8 mouse cellular contexts compared by ENCODE assay signal in genomic region chr5:67797006-67797958, GRCm38 (mm10). TPM values are rescaled to one million over a fixed set of nuclear protein-coding genes. Genes with fewer than 3 reads are reported as not detected.
A peak's percentile ranks its signal among the peaks of the same experiment; 100 is the strongest.
DNase-seq lines count a peak whose midpoint lies in the region; ATAC-seq and TF ChIP-seq lines count a peak whose summit lies in the region.

No protein-coding gene starts in this region.

- no peak for TF ChIP-seq EP300 in stomach, postnatal 0 days (optimal IDR thresholded peaks at IDR 0.05)

- peak; percentile 57 for DNase-seq in cerebellum, adult 18-20 months
- peak; percentile 46 to 54 for DNase-seq in right cerebral cortex, postnatal 10 days (ENCODE audit: low spot score in 2 of 2)
- DNase-seq in right cerebral cortex, postnatal 4 days, result no peak
- peak; percentile 71 to 73 for DNase-seq in kidney, postnatal 25 days
- peak; percentile 39 for DNase-seq in stomach, postnatal 0 days (ENCODE audit: low spot score)
- no peak for DNase-seq in natural killer cell, adult 2 months (ENCODE audit: low spot score in 2 of 2)

- H3K9ac ChIP-seq in stomach, postnatal 0 days (ENCODE audit: low read length), result no peak overlapping the region
- no peak overlapping the region for H3K9ac ChIP-seq in forebrain, embryonic 12.5 days

- no peak; the same call in 1 of the 2 replicates for TF ChIP-seq CTCF in stomach, postnatal 0 days (IDR thresholded peaks at IDR 0.05; ENCODE audit: low read depth)

- H3K4me1 ChIP-seq in stomach, postnatal 0 days (replicated peaks; ENCODE audit: control insufficient read depth, insufficient read depth), result no peaks in the 10 kb centered on the region
- H3K4me1 ChIP-seq in forebrain, embryonic 12.5 days, result peaks cover 18% of the 10 kb centered on the region

- H3K27me3 ChIP-seq in stomach, postnatal 0 days (ENCODE audit: control insufficient read depth, insufficient read depth, low read length), result no peaks in the 10 kb centered on the region
- no peaks in the 10 kb centered on the region for H3K27me3 ChIP-seq in forebrain, embryonic 12.5 days

- H3K36me3 ChIP-seq in stomach, postnatal 0 days (ENCODE audit: control insufficient read depth, insufficient read depth, low read length), result no peaks in the 10 kb centered on the region
- no peaks in the 10 kb centered on the region for H3K36me3 ChIP-seq in forebrain, embryonic 12.5 days (replicated peaks)

- H3K27ac ChIP-seq in stomach, postnatal 0 days (replicated peaks), result no peak overlapping the region
- no peak overlapping the region for H3K27ac ChIP-seq in forebrain, embryonic 12.5 days

- no peak overlapping the region for H3K4me3 ChIP-seq in stomach, postnatal 0 days (ENCODE audit: low read depth, low read length)
- H3K4me3 ChIP-seq in forebrain, embryonic 12.5 days (replicated peaks), result no peak overlapping the region

- whole genome bisulfite sequencing in stomach, postnatal 0 days, result 50% methylated on average over 14 of the region's 14 CpGs
- WGBS in forebrain, embryonic 12.5 days, result 75% methylated on average over 14 of the region's 14 CpGs

- ATAC-seq in cerebellum, adult (ENCODE audit: insufficient number of reproducible peaks, low FRiP score, low TSS enrichment), result no peak
- peak; percentile 87 for ATAC-seq in stomach, postnatal 0 days (ENCODE audit: low FRiP score, low TSS enrichment)
- ATAC-seq in forebrain, embryonic 12.5 days (ENCODE audit: low FRiP score), result no peak

- H3K9me3 ChIP-seq in stomach, postnatal 0 days (ENCODE audit: control insufficient read depth, low read length), result no peaks in the 10 kb centered on the region
- no peaks in the 10 kb centered on the region for H3K9me3 ChIP-seq in forebrain, embryonic 12.5 days

- H3K4me2 ChIP-seq in stomach, postnatal 0 days (replicated peaks; ENCODE audit: low read depth), result no peak overlapping the region
- H3K4me2 ChIP-seq in forebrain, embryonic 12.5 days, result no peak overlapping the region

RNA-seq across cellular contexts. Expression of gene Atp8a1, which starts 50.0 kb away (rescaled TPM):
- 3.3 and 4.2 TPM in 2 replicates for polyA plus RNA-seq in stomach, postnatal 0 days (2015; fragmentation: Nextera tagmentation; extraction: Ambion mirVana)
- 25.2 and 28.1 TPM in 2 replicates for polyA plus RNA-seq in forebrain, embryonic 12.5 days (2016; fragmentation: Nextera tagmentation; extraction: Ambion mirVana)

Comparison
In these comparisons a context has a peak if more than half of its experiments do, and no peak if none do; other contexts are left out.
1. DNase-seq: peak in cerebellum, adult 18-20 months (2 of 2), right cerebral cortex, postnatal 10 days (2 of 2), kidney, postnatal 25 days (2 of 2) and stomach, postnatal 0 days (single experiment); none in right cerebral cortex, postnatal 4 days (single experiment) and natural killer cell, adult 2 months (0 of 2).